Mouse (Mus musculus): ENCODE data around the gene Hdhd3. TPM values are rescaled to one million over a fixed set of nuclear protein-coding genes. Genes with fewer than 3 reads are reported as not detected.

The Hdhd3 gene
- polyA plus RNA-seq, 1 experiment from 2014 or later = 9.1 TPM

- peak; percentile 98 for DNase-seq (ENCODE audit: low spot score)
- under 1% methylated on average over 59 of the region's 59 CpGs for WGBS
- H3K4me2 ChIP-seq (ENCODE audit: low read depth, low read length, severe bottlenecking) = peak within 1 kb of the TSS; percentile 86
- peak within 1 kb of the TSS; percentile 84 for H3K4me3 ChIP-seq (ENCODE audit: low read depth, low read length)
- H3K9me3 ChIP-seq (ENCODE audit: control insufficient read depth, low read length) = no peaks in the 10 kb centered on the region
- peak within 1 kb of the TSS; percentile 91 for H3K27ac ChIP-seq (ENCODE audit: low read depth, low read length)
- no peaks in the 10 kb centered on the region for H3K27me3 ChIP-seq (ENCODE audit: control insufficient read depth, insufficient read depth, low read length)
- no peaks in the 10 kb centered on the region for H3K36me3 ChIP-seq (ENCODE audit: control insufficient read depth, insufficient read depth, low read length)
- ATAC-seq (replicated peaks; ENCODE audit: low FRiP score) = peak; percentile 98
- peaks cover 5% of the 10 kb centered on the region; the same call in 1 of the 2 replicates for H3K4me1 ChIP-seq (replicated peaks; ENCODE audit: control insufficient read depth, insufficient read depth, low read length)
- H3K9ac ChIP-seq (ENCODE audit: low read length) = peak within 1 kb of the TSS; percentile 85
Measured at GRCm38 (mm10) chr4:62524651-62525488, 21.6 kb upstream of the Hdhd3 start, which contains the start of the genes Pole3 and 4933430I17Rik. Pole3 (minus strand) TSS chr4:62525068. 4933430I17Rik (plus strand) TSS chr4:62525369.

GRCm38 (mm10) chr4:62520892-62521400 lies 17.7 kb upstream of the Hdhd3 start:
- H3K4me2 ChIP-seq (ENCODE audit: low read depth, low read length, severe bottlenecking) = no peak overlapping the region
- ATAC-seq (replicated peaks; ENCODE audit: low FRiP score) (no peak), DNase-seq (ENCODE audit: low spot score) (no peak)
- peaks cover 15% of the 10 kb centered on the region for H3K4me1 ChIP-seq (replicated peaks; ENCODE audit: control insufficient read depth, insufficient read depth, low read length)
- H3K4me3 ChIP-seq (ENCODE audit: low read depth, low read length) = no peak overlapping the region
- H3K36me3 ChIP-seq (ENCODE audit: control insufficient read depth, insufficient read depth, low read length) = no peaks in the 10 kb centered on the region
- H3K9me3 ChIP-seq (ENCODE audit: control insufficient read depth, low read length) = no peaks in the 10 kb centered on the region
- WGBS = 87% methylated on average over 2 of the region's 2 CpGs
- H3K9ac ChIP-seq (ENCODE audit: low read length) = no peak overlapping the region
- no peak overlapping the region for H3K27ac ChIP-seq (ENCODE audit: low read depth, low read length)
- no peaks in the 10 kb centered on the region for H3K27me3 ChIP-seq (ENCODE audit: control insufficient read depth, insufficient read depth, low read length)

GRCm38 (mm10) chr4:62519849-62520233 lies 16.6 kb upstream of the Hdhd3 start, which contains the start of gene Alad:
Alad (minus strand) TSS chr4:62519918.
- no peaks in the 10 kb centered on the region for H3K36me3 ChIP-seq (ENCODE audit: control insufficient read depth, insufficient read depth, low read length)
- peak within 1 kb of the TSS; percentile 66 for H3K4me3 ChIP-seq (ENCODE audit: low read depth, low read length)
- peak within 1 kb of the TSS; percentile 66 for H3K27ac ChIP-seq (ENCODE audit: low read depth, low read length)
- WGBS = 0% methylated on average over 34 of the region's 37 CpGs
- DNase-seq (ENCODE audit: low spot score) (peak; percentile 91), ATAC-seq (replicated peaks; ENCODE audit: low FRiP score) (peak; percentile 94)
- H3K4me1 ChIP-seq (replicated peaks; ENCODE audit: control insufficient read depth, insufficient read depth, low read length) = peaks cover 15% of the 10 kb centered on the region
- no peaks in the 10 kb centered on the region for H3K9me3 ChIP-seq (ENCODE audit: control insufficient read depth, low read length)
- peak within 1 kb of the TSS; percentile 82 for H3K9ac ChIP-seq (ENCODE audit: low read length)
- no peaks in the 10 kb centered on the region for H3K27me3 ChIP-seq (ENCODE audit: control insufficient read depth, insufficient read depth, low read length)
- H3K4me2 ChIP-seq (ENCODE audit: low read depth, low read length, severe bottlenecking) = peak within 1 kb of the TSS; percentile 76

GRCm38 (mm10) chr4:62519122-62519848 lies 16.0 kb upstream of the Hdhd3 start:
- Histone ChIP-seq H3K36me3 (ENCODE audit: control insufficient read depth, insufficient read depth, low read length) (no peaks in the 10 kb centered on the region), H3K27me3 (ENCODE audit: control insufficient read depth, insufficient read depth, low read length) (no peaks in the 10 kb centered on the region), H3K27ac (ENCODE audit: low read depth, low read length) (peak overlapping the region; percentile 66), H3K9ac (ENCODE audit: low read length) (peak overlapping the region; percentile 82), H3K4me1 (replicated peaks; ENCODE audit: control insufficient read depth, insufficient read depth, low read length) (peaks cover 12% of the 10 kb centered on the region), H3K4me2 (ENCODE audit: low read depth, low read length, severe bottlenecking) (peak overlapping the region; percentile 76), H3K9me3 (ENCODE audit: control insufficient read depth, low read length) (no peaks in the 10 kb centered on the region), H3K4me3 (ENCODE audit: low read depth, low read length) (peak overlapping the region; percentile 66)
- DNase-seq (ENCODE audit: low spot score) (no peak), ATAC-seq (replicated peaks; ENCODE audit: low FRiP score) (peak; percentile 80)
- WGBS = 1% methylated on average over 26 of the region's 26 CpGs

- H3K4me3 ChIP-seq (ENCODE audit: low read depth, low read length) = peak overlapping the region; percentile 66
- H3K9me3 ChIP-seq (ENCODE audit: control insufficient read depth, low read length) = no peaks in the 10 kb centered on the region
- H3K9ac ChIP-seq (ENCODE audit: low read length) = peak overlapping the region; percentile 82
- DNase-seq (ENCODE audit: low spot score) = no peak
- no peak overlapping the region for H3K27ac ChIP-seq (ENCODE audit: low read depth, low read length)
- H3K4me2 ChIP-seq (ENCODE audit: low read depth, low read length, severe bottlenecking) = peak overlapping the region; percentile 76
- H3K27me3 ChIP-seq (ENCODE audit: control insufficient read depth, insufficient read depth, low read length) = no peaks in the 10 kb centered on the region
- ATAC-seq (replicated peaks; ENCODE audit: low FRiP score) = no peak; the same call in 1 of the 2 replicates
- no peaks in the 10 kb centered on the region for H3K36me3 ChIP-seq (ENCODE audit: control insufficient read depth, insufficient read depth, low read length)
- WGBS = 55% methylated on average over 13 of the region's 13 CpGs
- H3K4me1 ChIP-seq (replicated peaks; ENCODE audit: control insufficient read depth, insufficient read depth, low read length) = peaks cover 10% of the 10 kb centered on the region
Measured at GRCm38 (mm10) chr4:62518416-62519121, 15.3 kb upstream of the Hdhd3 start.

GRCm38 (mm10) chr4:62517538-62518415 lies 14.5 kb upstream of the Hdhd3 start:
- 83% methylated on average over 10 of the region's 10 CpGs for WGBS
- H3K27ac ChIP-seq (ENCODE audit: low read depth, low read length) = no peak overlapping the region

GRCm38 (mm10) chr4:62517046-62517445 lies 13.8 kb upstream of the Hdhd3 start:
- DNase-seq (ENCODE audit: low spot score) (no peak), ATAC-seq (replicated peaks; ENCODE audit: low FRiP score) (no peak)
- H3K4me2 ChIP-seq (ENCODE audit: low read depth, low read length, severe bottlenecking) = no peak overlapping the region
- H3K4me1 ChIP-seq (replicated peaks; ENCODE audit: control insufficient read depth, insufficient read depth, low read length) = peaks cover 10% of the 10 kb centered on the region
- 90% methylated on average over 8 of the region's 8 CpGs for WGBS
- H3K36me3 ChIP-seq (ENCODE audit: control insufficient read depth, insufficient read depth, low read length) = peaks cover 2% of the 10 kb centered on the region; the same call in 1 of the 2 replicates
- H3K9me3 ChIP-seq (ENCODE audit: control insufficient read depth, low read length) = no peaks in the 10 kb centered on the region
- H3K27ac ChIP-seq (ENCODE audit: low read depth, low read length) = no peak overlapping the region
- no peaks in the 10 kb centered on the region for H3K27me3 ChIP-seq (ENCODE audit: control insufficient read depth, insufficient read depth, low read length)
- no peak overlapping the region for H3K4me3 ChIP-seq (ENCODE audit: low read depth, low read length)
- 0 out of 2 replicates have a peak overlapping the region, but pooled peaks have one; percentile 23 for H3K9ac ChIP-seq (ENCODE audit: low read length)

More at GRCm38 (mm10) chr4:62517538-62518415, 14.5 kb upstream of the Hdhd3 start:
- Histone ChIP-seq H3K4me2 (ENCODE audit: low read depth, low read length, severe bottlenecking) (peak overlapping the region; percentile 76; the same call in 1 of the 2 replicates), H3K9me3 (ENCODE audit: control insufficient read depth, low read length) (no peaks in the 10 kb centered on the region), H3K9ac (ENCODE audit: low read length) (peak overlapping the region; percentile 82; the same call in 1 of the 2 replicates), H3K36me3 (ENCODE audit: control insufficient read depth, insufficient read depth, low read length) (peaks cover 2% of the 10 kb centered on the region; the same call in 1 of the 2 replicates), H3K27me3 (ENCODE audit: control insufficient read depth, insufficient read depth, low read length) (no peaks in the 10 kb centered on the region), H3K4me3 (ENCODE audit: low read depth, low read length) (peak overlapping the region; percentile 66; the same call in 1 of the 2 replicates), H3K4me1 (replicated peaks; ENCODE audit: control insufficient read depth, insufficient read depth, low read length) (peaks cover 10% of the 10 kb centered on the region)
- DNase-seq (ENCODE audit: low spot score) (no peak), ATAC-seq (replicated peaks; ENCODE audit: low FRiP score) (no peak)

Measured in forebrain, embryonic 11.5 days (tissue).